Mouse (Mus musculus) kidney, adult 2 months (tissue): ENCODE data around the gene Ankrd28. TPM values are rescaled to one million over a fixed set of nuclear protein-coding genes. Genes with fewer than 3 reads are reported as not detected.

Experiments
- DNase-seq: peaks from one replicate; pipeline ENCODE4 v3.0.0; 2021
- H3K27ac ChIP-seq: fragments of 200-500 bp; 2 replicates; pipeline ENCODE4 v1.5.1; 2012; ENCODE audit warnings: low read depth, low read length, control low read depth, inconsistent platforms; ENCODE audit not compliant: insufficient read depth
- H3K27me3 ChIP-seq: fragments of 200-500 bp; replicated peaks from 2 replicates; pipeline ENCODE4 v1.6.1; 2012; ENCODE audit warnings: mild to moderate bottlenecking, moderate library complexity, low read length, inconsistent platforms; ENCODE audit not compliant: control insufficient read depth, insufficient read depth
- H3K36me3 ChIP-seq: fragments of 200-500 bp; 2 replicates; pipeline ENCODE4 v1.6.1; 2012; ENCODE audit warnings: mild to moderate bottlenecking, moderate library complexity, low read length, inconsistent platforms; ENCODE audit not compliant: control insufficient read depth, insufficient read depth
- H3K4me1 ChIP-seq: fragments of 200-500 bp; 2 replicates; pipeline ENCODE4 v1.6.1; 2011; ENCODE audit warnings: low read length; ENCODE audit not compliant: control insufficient read depth, insufficient read depth
- H3K4me3 ChIP-seq: fragments of 200-500 bp; 2 replicates; pipeline ENCODE4 v1.5.1; 2011; ENCODE audit warnings: mild to moderate bottlenecking, low read depth, low read length, control low read depth; ENCODE audit not compliant: insufficient read depth
- CTCF ChIP-seq: fragments of 200-500 bp; conservative IDR thresholded peaks from 2 replicates; pipeline ENCODE4 v1.5.1; 2011; ENCODE audit warnings: low read depth, mild to moderate bottlenecking, control low read depth, low read length, moderate library complexity, mixed read lengths; ENCODE audit not compliant: insufficient read depth, insufficient read length
- POLR2A ChIP-seq: fragments of 200-500 bp; IDR thresholded peaks from one replicate; pipeline ENCODE4 v1.6.1; 2011; ENCODE audit warnings: low read depth, low read length, control low read depth
- WGBS: fragments of 180-500 bp; shearing (Covaris S2); methylation state at CpG from one replicate; pipeline ENCODE4 v1.1.7; 2018; 5-methylcytosine and 5-hydroxymethylcytosine counted together
- polyA plus RNA-seq: library from polyadenylated mRNA; depleted of rRNA; stranded (reverse); fragments of >200 nt; gene quantifications from 2 replicates; pipeline ENCODE4 v1.2.3, GENCODE M21; 2012

The Ankrd28 gene
- polyA plus RNA-seq, 1 experiment, result 7.0 TPM

GRCm38 (mm10) chr14:31692536-31692935 lies 137.9 kb downstream of the Ankrd28 start:
- H3K4me3 ChIP-seq, result no peak overlapping the region
- H3K36me3 ChIP-seq, result no peaks in the 10 kb centered on the region
- DNase-seq, result no peak
- no peak for TF ChIP-seq POLR2A
- TF ChIP-seq CTCF, result no peak
- H3K27ac ChIP-seq, result no peak overlapping the region
- H3K27me3 ChIP-seq, result no peaks in the 10 kb centered on the region
- 85% methylated on average over 6 of the region's 6 CpGs for WGBS
- H3K4me1 ChIP-seq, result no peaks in the 10 kb centered on the region

- no peaks in the 10 kb centered on the region for H3K27me3 ChIP-seq
- no peaks in the 10 kb centered on the region for H3K36me3 ChIP-seq
- WGBS, result 100% methylated on average over 1 of the region's 1 CpGs
- no peak overlapping the region for H3K27ac ChIP-seq
- no peak for DNase-seq
- no peaks in the 10 kb centered on the region for H3K4me1 ChIP-seq
- TF ChIP-seq CTCF (no peak), POLR2A (no peak)
- H3K4me3 ChIP-seq, result no peak overlapping the region
Measured at GRCm38 (mm10) chr14:31686231-31686630, 144.2 kb downstream of the Ankrd28 start.

GRCm38 (mm10) chr14:31685680-31686079 lies 144.8 kb downstream of the Ankrd28 start:
- H3K27me3 ChIP-seq, result no peaks in the 10 kb centered on the region

GRCm38 (mm10) chr14:31684343-31685040 lies 146.0 kb downstream of the Ankrd28 start:
- WGBS, result 65% methylated on average over 7 of the region's 7 CpGs
- DNase-seq, result no peak
- no peak overlapping the region for H3K27ac ChIP-seq
- no peaks in the 10 kb centered on the region for H3K4me1 ChIP-seq
- no peak for TF ChIP-seq POLR2A
- TF ChIP-seq CTCF, result no peak
- no peaks in the 10 kb centered on the region for H3K36me3 ChIP-seq
- H3K4me3 ChIP-seq, result no peak overlapping the region
- H3K27me3 ChIP-seq, result no peaks in the 10 kb centered on the region

More at GRCm38 (mm10) chr14:31685680-31686079, 144.8 kb downstream of the Ankrd28 start:
- no peak overlapping the region for H3K27ac ChIP-seq
- DNase-seq, result no peak
- WGBS, result 78% methylated on average over 10 of the region's 10 CpGs
- no peak overlapping the region for H3K4me3 ChIP-seq
- no peaks in the 10 kb centered on the region for H3K36me3 ChIP-seq
- no peaks in the 10 kb centered on the region for H3K4me1 ChIP-seq
- TF ChIP-seq CTCF (no peak), POLR2A (no peak)

GRCm38 (mm10) chr14:31683610-31684009 lies 146.8 kb downstream of the Ankrd28 start:
- H3K27ac ChIP-seq, result no peak overlapping the region
- 77% methylated on average over 2 of the region's 2 CpGs for WGBS
- DNase-seq, result no peak
- H3K27me3 ChIP-seq, result no peaks in the 10 kb centered on the region
- no peak overlapping the region for H3K4me3 ChIP-seq
- no peaks in the 10 kb centered on the region for H3K36me3 ChIP-seq
- no peaks in the 10 kb centered on the region for H3K4me1 ChIP-seq
- TF ChIP-seq POLR2A (no peak), CTCF (no peak)

- Histone ChIP-seq H3K36me3 (no peaks in the 10 kb centered on the region), H3K4me3 (no peak overlapping the region), H3K4me1 (no peaks in the 10 kb centered on the region), H3K27ac (no peak overlapping the region), H3K27me3 (no peaks in the 10 kb centered on the region)
- TF ChIP-seq CTCF (no peak), POLR2A (no peak)
- 63% methylated on average over 5 of the region's 5 CpGs for WGBS
- DNase-seq, result no peak
Measured at GRCm38 (mm10) chr14:31681931-31682555, 148.4 kb downstream of the Ankrd28 start.

GRCm38 (mm10) chr14:31681291-31681690 lies 149.2 kb downstream of the Ankrd28 start:
- 90% methylated on average over 9 of the region's 9 CpGs for WGBS
- Histone ChIP-seq H3K4me3 (no peak overlapping the region), H3K4me1 (no peaks in the 10 kb centered on the region), H3K27me3 (no peaks in the 10 kb centered on the region), H3K27ac (no peak overlapping the region), H3K36me3 (no peaks in the 10 kb centered on the region)
- no peak for DNase-seq
- TF ChIP-seq CTCF (no peak), POLR2A (no peak)
